Mouse (Mus musculus) brain, embryonic 14.5 days (tissue): ENCODE data around the gene 1700025G04Rik. TPM values are rescaled to one million over a fixed set of nuclear protein-coding genes. Genes with fewer than 3 reads are reported as not detected.

ENCODE experiments used
- DNase-seq: peaks from one replicate; pipeline ENCODE4 v3.0.0-alpha.2; 2011; ENCODE audit warnings: low read depth
- CTCF ChIP-seq: fragments of 200-500 bp; IDR thresholded peaks from 2 replicates; pipeline ENCODE4 v1.5.1; 2012; ENCODE audit warnings: inconsistent platforms, mild to moderate bottlenecking, moderate library complexity, borderline replicate concordance; ENCODE audit not compliant: insufficient read depth, insufficient read length; ENCODE audit errors: extremely low read depth
- POLR2A ChIP-seq: fragments of 200-500 bp; IDR thresholded peaks from 2 replicates; pipeline ENCODE4 v1.6.1; 2012; ENCODE audit warnings: mild to moderate bottlenecking, inconsistent platforms, borderline replicate concordance; ENCODE audit not compliant: poor library complexity, insufficient read depth, insufficient read length, severe bottlenecking; ENCODE audit errors: extremely low read depth
- polyA plus RNA-seq: library from polyadenylated mRNA; depleted of rRNA; stranded (reverse); fragments of >200 nt; gene quantifications from 2 replicates; pipeline ENCODE4 v1.2.3, GENCODE M21; 2012

Gene 1700025G04Rik
- polyA plus RNA-seq, 1 experiment: 26.3 TPM

DNA sequence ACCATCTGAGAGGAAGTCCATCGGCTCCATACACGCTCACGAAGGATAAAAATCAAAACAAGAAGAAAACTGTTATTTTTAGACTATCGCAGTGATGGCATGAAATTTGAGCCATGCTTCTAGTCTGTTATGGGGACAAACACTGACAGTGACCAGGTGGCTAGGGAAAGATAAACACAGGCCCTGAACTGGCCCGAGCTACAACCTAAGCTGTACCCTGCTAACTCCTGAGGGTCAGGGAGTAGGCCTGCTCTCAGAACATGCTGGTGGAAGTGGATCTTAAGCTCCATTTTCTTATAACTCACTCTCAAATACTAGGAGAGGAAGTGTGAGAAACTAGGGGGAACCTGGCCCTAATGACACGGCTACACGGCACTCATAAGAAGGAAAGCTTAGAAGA lies 126.7 kb downstream of the 1700025G04Rik start:
- TF ChIP-seq POLR2A (no peak), CTCF (no peak)
- DNase-seq: no peak

DNA sequence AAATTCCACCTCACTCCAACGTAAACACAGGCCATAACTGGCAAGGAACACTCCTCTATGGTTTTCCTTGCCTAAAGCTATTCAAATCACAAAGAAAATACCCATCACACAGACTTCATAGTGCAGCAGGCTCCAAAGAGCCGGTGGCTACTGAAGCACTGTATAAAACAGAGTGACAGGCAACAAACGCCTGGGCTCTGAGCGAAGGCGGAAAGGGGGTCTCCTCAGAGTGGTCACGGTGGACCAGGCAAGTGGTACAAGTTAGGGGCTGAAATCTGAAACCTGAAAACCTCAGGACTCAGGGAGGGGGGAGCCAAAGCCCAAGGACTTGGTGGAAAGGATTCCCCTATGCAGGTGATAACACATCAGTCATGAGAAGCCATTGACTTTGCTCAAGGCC lies 127.8 kb downstream of the 1700025G04Rik start:
- no peak for TF ChIP-seq CTCF
- no peak for TF ChIP-seq POLR2A

DNA sequence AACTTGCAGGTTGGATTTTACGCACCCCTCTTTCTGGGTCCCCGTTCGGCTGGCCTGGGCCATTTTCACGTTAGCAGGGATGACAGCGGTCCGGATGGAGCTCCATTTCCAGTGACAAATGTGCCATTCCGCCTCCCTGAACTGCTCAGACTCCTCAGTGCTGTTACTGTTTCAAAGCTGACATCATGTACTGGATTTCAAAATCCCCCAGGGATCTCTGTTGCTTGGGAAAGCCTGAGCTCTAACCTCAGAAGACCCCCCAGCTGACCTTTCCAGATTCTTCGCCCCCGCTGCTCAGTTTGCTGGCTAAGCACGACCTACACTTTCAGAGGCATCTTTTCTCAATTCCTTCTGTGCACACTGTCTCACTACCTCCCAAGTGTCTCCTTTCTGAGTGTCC lies 128.7 kb downstream of the 1700025G04Rik start:
- no peak for TF ChIP-seq CTCF
- TF ChIP-seq POLR2A: no peak
- DNase-seq: no peak

More for the DNA sequence above, 127.8 kb downstream of the 1700025G04Rik start:
- no peak for DNase-seq

DNA sequence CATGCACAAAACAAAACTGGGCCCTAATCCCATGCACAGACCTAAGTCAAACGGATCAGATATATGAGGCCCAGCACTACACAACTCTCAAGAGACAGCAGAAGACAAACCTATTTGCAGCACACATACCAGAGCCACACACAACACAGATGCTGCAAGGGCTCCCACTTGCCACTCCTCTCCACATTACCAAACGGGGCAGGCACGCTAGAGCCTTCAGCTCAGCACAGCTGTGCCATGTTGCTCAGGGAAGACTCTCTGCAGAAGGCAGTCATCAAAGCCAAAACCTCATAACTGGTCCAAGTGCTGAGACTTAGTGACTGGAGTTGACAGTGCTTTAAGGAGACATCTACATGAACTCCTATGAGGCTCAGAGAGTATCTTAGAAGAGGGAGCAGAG lies 130.9 kb downstream of the 1700025G04Rik start:
- DNase-seq: no peak
- TF ChIP-seq CTCF: no peak
- no peak for TF ChIP-seq POLR2A

DNA sequence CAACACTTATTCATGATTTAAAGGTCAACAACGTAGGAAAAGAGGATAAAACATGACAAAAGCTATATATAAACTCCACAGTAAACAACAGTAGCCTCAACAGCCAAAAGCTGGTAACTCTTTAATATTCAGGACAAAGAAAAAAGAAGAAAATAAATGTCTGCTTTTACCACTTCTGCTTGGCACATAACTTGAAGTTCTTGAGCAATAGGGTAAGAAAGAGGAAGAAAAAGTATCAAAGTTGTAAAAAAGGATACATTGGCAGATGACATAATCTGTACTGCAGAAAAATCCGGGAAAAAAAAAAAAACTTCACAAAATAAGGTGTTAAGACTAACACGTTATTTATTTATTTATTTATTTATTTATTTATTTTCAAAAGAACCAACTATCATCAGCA lies 131.5 kb downstream of the 1700025G04Rik start:
- no peak for DNase-seq
- TF ChIP-seq POLR2A (no peak), CTCF (no peak)

DNA sequence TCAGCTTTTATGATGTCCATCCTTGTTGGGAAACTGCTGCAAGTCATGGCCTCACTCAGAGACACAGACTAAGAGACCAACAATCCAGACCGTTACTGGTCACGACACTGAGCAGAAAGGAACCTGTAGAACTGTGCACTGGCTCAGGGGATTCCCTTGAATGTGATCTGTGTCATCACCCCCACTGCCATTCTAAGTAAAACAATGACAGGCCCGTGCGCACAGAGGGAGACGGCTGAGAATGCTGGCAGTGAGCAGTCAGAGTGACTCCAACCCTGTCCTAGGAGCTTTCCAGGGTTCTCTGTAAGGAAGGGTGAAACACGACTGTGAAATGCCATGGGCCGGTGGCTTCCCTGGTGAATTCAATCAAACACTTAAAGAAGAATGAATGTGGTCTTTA lies 132.3 kb downstream of the 1700025G04Rik start:
- TF ChIP-seq CTCF (no peak), POLR2A (no peak)
- DNase-seq: no peak

DNA sequence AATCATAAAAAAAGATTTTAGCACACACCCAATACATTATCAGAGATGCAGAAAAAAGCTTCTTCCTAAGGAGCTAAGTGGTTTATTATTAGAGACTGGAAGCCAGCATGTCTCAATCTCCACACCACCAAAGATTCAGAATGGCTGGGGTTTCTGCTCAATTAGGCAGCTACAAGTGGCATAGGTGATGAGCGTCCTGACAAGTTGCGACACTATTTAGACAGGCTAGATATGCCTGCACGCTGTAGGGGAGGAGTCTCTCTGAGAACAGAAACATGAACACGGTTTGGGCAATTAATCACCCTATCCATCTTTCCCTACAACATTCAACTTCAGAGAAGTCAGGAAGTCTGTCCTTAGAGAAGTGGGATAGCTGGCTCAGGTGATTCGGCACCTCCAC lies 134.1 kb downstream of the 1700025G04Rik start:
- TF ChIP-seq CTCF (no peak), POLR2A (no peak)

DNA sequence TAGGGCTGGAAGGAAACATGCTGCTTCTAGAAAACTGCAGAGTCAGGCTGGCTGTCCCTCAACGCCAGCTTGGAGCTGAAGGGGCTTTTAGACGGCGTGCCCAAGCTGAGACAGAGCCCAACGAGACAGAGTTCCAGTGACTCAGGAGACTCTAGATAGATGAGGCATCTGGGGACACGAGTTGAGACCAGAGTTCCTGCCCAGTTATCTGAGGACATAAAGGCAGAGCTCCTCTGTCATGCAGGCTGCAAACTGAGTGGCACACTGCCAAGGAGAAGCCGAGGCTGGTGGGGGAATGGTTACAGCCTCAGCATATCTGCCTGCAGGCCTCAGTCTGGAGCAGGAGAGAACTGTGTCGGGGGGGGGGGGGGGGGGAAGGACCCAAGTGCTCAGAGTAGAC lies 136.4 kb downstream of the 1700025G04Rik start:
- TF ChIP-seq CTCF (no peak), POLR2A (no peak)
- DNase-seq: peak; percentile 81

More for the DNA sequence above, 134.1 kb downstream of the 1700025G04Rik start:
- DNase-seq: no peak

DNA sequence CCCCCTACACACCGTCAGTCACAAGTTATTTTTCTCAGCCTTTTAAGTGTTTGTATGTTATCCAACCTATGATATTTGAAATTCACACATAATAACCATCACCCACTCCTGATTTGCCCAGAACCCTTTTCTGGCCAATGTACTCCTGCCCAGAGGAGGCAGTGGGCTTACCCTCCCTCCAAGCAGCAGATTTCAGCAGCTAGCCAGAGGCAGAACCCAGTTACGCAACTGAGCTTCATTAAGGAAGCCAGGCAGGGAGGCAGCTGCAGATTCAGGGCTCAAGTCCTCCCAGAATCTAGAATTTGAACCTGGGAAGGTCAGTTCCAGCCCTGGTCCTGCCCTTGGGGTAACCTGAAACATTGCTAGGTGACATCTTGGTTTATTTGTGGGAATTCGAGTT lies 141.9 kb downstream of the 1700025G04Rik start:
- DNase-seq: no peak
- TF ChIP-seq CTCF: no peak
- no peak for TF ChIP-seq POLR2A

DNA sequence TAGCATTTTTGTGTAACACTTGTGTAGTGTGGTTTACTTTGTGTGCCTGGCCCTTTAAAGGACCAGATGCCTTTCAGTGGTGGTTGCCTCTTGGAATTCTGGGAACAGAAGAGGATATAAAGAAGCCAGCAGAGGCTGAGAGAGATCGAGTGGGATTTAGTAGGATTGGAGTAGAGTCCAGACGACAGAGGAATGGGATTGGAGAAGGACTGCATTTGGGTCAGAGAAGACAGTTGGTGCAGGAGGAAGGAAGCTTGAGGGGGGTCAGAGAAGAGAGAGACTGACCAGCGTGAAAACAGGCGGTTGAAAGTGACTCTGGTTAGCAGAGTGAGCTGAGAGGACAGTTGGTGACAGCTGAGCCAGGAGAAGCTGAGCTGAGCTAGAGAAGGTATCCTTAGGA lies 142.4 kb downstream of the 1700025G04Rik start:
- TF ChIP-seq CTCF (no peak), POLR2A (no peak)
- no peak for DNase-seq

DNA sequence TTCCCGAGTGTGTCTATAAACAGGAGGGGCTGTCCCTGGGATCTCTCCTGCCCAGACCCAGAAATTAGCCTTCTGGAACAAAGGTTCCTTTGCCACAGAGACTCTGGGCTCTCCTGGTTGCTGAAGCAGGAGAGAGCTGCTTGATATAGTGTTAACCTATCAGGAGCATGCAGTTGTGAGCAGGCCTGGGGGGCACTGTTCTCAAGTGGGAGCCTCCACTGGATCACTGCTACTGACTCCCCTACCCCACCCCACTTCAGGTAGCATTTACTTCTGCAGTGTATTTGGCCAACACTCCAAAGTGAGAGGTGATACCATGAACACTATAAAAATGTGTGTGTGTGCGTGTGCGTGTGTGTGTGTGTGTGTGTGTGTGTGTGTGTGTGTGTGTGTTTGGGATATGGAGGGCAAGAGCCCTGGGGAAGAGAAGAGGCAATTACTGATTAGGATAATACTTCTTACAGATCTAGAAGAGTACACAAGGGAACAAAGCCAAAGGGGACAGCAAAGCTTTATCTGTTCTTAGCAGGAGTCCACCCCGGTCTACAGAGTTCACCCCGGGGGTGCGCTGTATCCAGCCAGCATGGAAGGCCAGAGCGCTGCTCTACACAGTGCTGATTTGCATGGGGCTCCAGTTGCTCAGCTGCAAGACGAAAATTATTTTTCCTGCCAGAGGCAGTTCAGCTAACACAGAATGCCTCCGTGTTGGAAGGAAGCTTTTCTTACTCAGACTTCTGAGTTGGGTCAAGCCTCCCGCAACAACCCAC lies 145.3 kb downstream of the 1700025G04Rik start:
- peak; percentile 84 for DNase-seq
- TF ChIP-seq POLR2A (no peak), CTCF (no peak)

DNA sequence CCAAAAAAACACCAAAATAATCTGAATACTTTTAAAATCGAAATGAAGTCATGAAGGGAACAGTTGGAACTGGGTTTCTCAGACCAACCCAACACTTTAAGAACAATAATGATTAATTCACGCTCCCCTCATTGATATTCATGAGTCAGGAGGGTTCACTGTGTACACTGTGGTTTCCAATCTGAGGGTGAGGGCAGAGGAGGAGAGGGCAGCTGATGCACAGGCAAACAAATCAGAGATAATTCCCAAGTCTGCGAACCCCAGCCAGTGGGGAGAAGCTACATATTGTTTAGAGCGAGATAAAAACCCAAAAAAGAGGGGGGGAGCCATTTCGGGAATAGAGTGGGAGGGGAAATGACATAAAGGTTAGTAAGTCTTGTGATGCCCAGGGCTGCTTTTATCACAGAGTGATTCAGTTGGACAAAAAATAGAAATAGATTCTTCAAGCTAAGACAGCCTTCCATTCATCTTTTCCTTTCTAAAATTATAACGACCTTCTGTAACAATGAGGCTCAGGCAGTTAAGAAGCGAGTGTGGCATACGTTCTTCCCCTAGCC lies 146.2 kb downstream of the 1700025G04Rik start:
- TF ChIP-seq POLR2A (no peak), CTCF (no peak)
- peak; percentile 50 for DNase-seq
